Mouse (Mus musculus) gastrocnemius, adult 8-10 months (tissue): ENCODE measurements around the gene Olfr395. TPM values are rescaled to one million over a fixed set of nuclear protein-coding genes. Genes with fewer than 3 reads are reported as not detected.
"Not testable (repeated sequence)": the region's sequence is repeated elsewhere in the genome, so short reads cannot be mapped to it uniquely, and the experiment has no call there.

Experiments used
- DNase-seq, 2 experiments: peaks; one replicate each; pipeline ENCODE4 v3.0.0; 2022; ENCODE audit warnings: low spot score in 2 of 2
- total RNA-seq, 4 experiments: library from RNA; stranded (reverse); gene quantifications; 2 replicates each; pipeline ENCODE4 v1.2.4; 2022

Olfr395 gene
- total RNA-seq = not detected

DNA sequence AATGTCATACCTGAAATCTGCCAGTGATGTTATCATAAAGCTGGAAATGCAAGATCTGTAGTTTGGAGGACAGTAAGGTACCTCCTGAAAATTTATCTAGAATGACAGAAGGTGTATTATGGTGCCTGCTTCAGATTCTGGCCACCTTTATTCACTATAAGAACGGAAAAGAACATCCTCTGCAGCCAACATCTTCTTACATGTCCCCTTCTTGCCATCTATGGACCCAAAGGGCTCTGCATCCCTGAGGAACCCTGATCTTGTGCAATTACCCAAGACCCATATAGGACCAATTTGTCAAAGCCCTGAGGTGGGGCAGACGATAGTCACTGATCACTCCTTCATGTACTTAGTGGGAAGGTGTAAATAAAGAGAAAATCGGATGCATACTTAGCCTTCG lies at the start of gene Olfr395:
Olfr395 (minus strand) TSS at position 101 of the 400 bp plus-strand sequence.
- DNase-seq = not testable (repeated sequence)

DNA sequence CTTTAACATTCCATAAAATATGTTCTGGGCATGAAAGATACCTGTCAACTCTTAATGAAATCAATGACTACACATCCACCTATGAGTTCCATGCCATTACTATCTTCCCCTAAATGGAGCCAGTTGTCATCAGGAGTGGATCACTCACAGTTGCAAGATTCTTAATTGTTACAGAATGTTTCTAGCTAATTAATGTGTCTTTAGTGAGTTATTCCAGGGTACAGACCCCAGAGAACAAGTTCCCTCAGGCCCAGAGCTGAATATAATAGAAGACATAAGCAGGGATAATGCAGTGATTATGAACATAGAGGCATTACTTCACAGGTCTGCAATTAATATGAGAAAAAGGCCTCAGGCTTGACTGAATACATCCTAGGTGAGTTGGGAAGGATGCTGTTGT lies 27.3 kb upstream of the Olfr395 start, which contains the start of gene Olfr23:
Olfr23 (plus strand) TSS at position 301 of the 400 bp plus-strand sequence.
- no peak for DNase-seq

DNA sequence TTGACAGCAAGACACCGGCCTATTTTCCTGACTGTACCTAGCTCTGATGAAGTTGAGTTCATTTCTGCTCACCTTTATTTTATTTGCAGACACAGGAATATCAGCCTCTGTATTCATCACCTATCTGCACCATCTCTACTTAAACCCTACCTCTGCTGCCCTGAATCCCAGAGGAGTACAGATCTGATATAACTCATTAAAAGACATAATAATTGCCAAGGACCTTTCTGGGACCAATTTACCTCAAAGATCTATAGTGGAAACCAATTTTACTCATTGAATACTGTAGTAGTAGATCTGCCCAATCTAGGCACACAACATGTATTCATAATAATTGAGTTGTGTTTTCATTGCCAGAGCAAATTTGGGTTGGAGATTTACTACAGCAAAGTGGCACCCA lies 18.4 kb downstream of the Olfr395 start, which contains the start of gene Olfr394:
Olfr394 (minus strand) TSS at position 101 of the 400 bp plus-strand sequence.
- no peak for DNase-seq

Other genes starting within 250 kb of the Olfr395 start
- gene Zfp735, start 220.5 kb downstream of the Olfr395 start, total RNA-seq = not detected
- gene Olfr389, start 128.6 kb downstream of the Olfr395 start, total RNA-seq = not detected
- not detected for gene Olfr390, start 126.3 kb downstream of the Olfr395 start, total RNA-seq
- not detected for gene Olfr391-ps, start 106.2 kb downstream of the Olfr395 start, total RNA-seq
- gene Olfr392, start 92.2 kb downstream of the Olfr395 start, total RNA-seq = not detected
- gene Olfr393, start 57.8 kb downstream of the Olfr395 start, total RNA-seq = not detected
- not detected for gene Olfr394, start 18.5 kb downstream of the Olfr395 start, total RNA-seq
- gene Olfr23, start 27.4 kb upstream of the Olfr395 start, total RNA-seq = not detected
- gene Olfr397, start 51.5 kb upstream of the Olfr395 start, total RNA-seq = not detected
- gene Olfr398, start 81.1 kb upstream of the Olfr395 start, total RNA-seq = not detected
- not detected for gene Olfr139, start 147.3 kb upstream of the Olfr395 start, total RNA-seq
- not detected for gene Olfr399, start 147.3 kb upstream of the Olfr395 start, total RNA-seq
- not detected for gene Zfp616, start 160.7 kb upstream of the Olfr395 start, total RNA-seq
- gene Olfr401, start 204.4 kb upstream of the Olfr395 start, total RNA-seq = not detected
- not detected for gene Olfr402, start 244.2 kb upstream of the Olfr395 start, total RNA-seq